Mouse (Mus musculus) lung, postnatal 0 days (tissue): ENCODE measurements around the gene Hpse. TPM values are rescaled to one million over a fixed set of nuclear protein-coding genes. Genes with fewer than 3 reads are reported as not detected.

ENCODE experiments used
- ATAC-seq: fragments of 200-750 bp; cut with Nextera tagmentation; 2 replicates; pipeline ENCODE4 v1.8.0; 2017; ENCODE audit warnings: moderate library complexity
- DNase-seq: peaks from one replicate; pipeline ENCODE4 v3.0.0-alpha.2; 2016; ENCODE audit warnings: low spot score
- H3K27ac ChIP-seq: fragments of 300-500 bp; sonication (generic); 2 replicates; pipeline ENCODE4 v1.5.1; 2014; ENCODE audit warnings: antibody characterized with exemption, mild to moderate bottlenecking, low read length, mixed read lengths
- H3K27me3 ChIP-seq: fragments of 300-500 bp; sonication (generic); replicated peaks from 2 replicates; pipeline ENCODE4 v1.6.1; 2014; ENCODE audit warnings: low read length, mixed read lengths; ENCODE audit not compliant: insufficient read depth
- H3K36me3 ChIP-seq: fragments of 300-500 bp; sonication (generic); 2 replicates; pipeline ENCODE4 v1.6.1; 2014; ENCODE audit warnings: low read length, mixed read lengths; ENCODE audit not compliant: insufficient read depth
- H3K4me1 ChIP-seq: fragments of 300-500 bp; sonication (generic); 2 replicates; pipeline ENCODE4 v1.6.1; 2014; ENCODE audit warnings: antibody characterized with exemption, low read depth, low read length, mixed read lengths; ENCODE audit not compliant: insufficient read depth
- H3K4me2 ChIP-seq: fragments of 300-500 bp; sonication (generic); replicated peaks from 2 replicates; pipeline ENCODE4 v1.6.1; 2014; ENCODE audit warnings: low read depth, mild to moderate bottlenecking, low read length, moderate library complexity, mixed read lengths
- H3K4me3 ChIP-seq: fragments of 300-500 bp; sonication (generic); 2 replicates; pipeline ENCODE4 v1.5.1; 2014; ENCODE audit warnings: low read depth, low read length
- H3K9ac ChIP-seq: fragments of 300-500 bp; sonication (generic); replicated peaks from 2 replicates; pipeline ENCODE4 v1.6.1; 2014; ENCODE audit warnings: low read depth, mild to moderate bottlenecking
- H3K9me3 ChIP-seq: fragments of 300-500 bp; sonication (generic); 2 replicates; pipeline ENCODE4 v1.6.1; 2016; ENCODE audit warnings: low read length, mixed read lengths
- CTCF ChIP-seq: IDR thresholded peaks from 2 replicates; pipeline ENCODE4 v1.5.1; 2016; ENCODE audit warnings: antibody characterized with exemption, mild to moderate bottlenecking
- EP300 ChIP-seq: IDR thresholded peaks from 2 replicates; pipeline ENCODE4 v1.6.1; 2016; ENCODE audit warnings: antibody characterized with exemption, mild to moderate bottlenecking, control low read depth
- WGBS: fragments of 180-500 bp; shearing (Covaris S2); extraction: QIAGEN DNeasy Blood & Tissue Kit; methylation state at CpG from one replicate; pipeline ENCODE4 v1.1.7; 2014; 5-methylcytosine and 5-hydroxymethylcytosine counted together
- polyA plus RNA-seq: library from polyadenylated mRNA; unstranded; fragments of >200 nt; fragmentation: Nextera tagmentation; extraction: Ambion mirVana; gene quantifications from 2 replicates; pipeline ENCODE4 v1.2.1, GENCODE M21; 2015

The Hpse gene
- polyA plus RNA-seq, 1 experiment from 2014 or later = 3.0 TPM

- no peak overlapping the region for H3K27ac ChIP-seq
- 60% methylated on average over 4 of the region's 4 CpGs for whole genome bisulfite sequencing
Measured at GRCm38 (mm10) chr5:100751655-100752054, 32.1 kb upstream of the Hpse start.

GRCm38 (mm10) chr5:100750617-100751255, 31.2 kb upstream of the Hpse start:
- WGBS = 73% methylated on average over 10 of the region's 10 CpGs
- Histone ChIP-seq H3K4me2 (no peak overlapping the region), H3K9me3 (no peaks in the 10 kb centered on the region), H3K27ac (no peak overlapping the region), H3K27me3 (no peaks in the 10 kb centered on the region), H3K4me3 (no peak overlapping the region), H3K36me3 (no peaks in the 10 kb centered on the region), H3K9ac (no peak overlapping the region), H3K4me1 (no peaks in the 10 kb centered on the region)
- TF ChIP-seq EP300 (no peak), CTCF (no peak)
- peak; percentile 19 for DNase-seq
- no peak for ATAC-seq

More at GRCm38 (mm10) chr5:100751655-100752054, 32.1 kb upstream of the Hpse start:
- no peak for TF ChIP-seq EP300
- no peak for TF ChIP-seq CTCF
- no peak for DNase-seq
- Histone ChIP-seq H3K4me3 (no peak overlapping the region), H3K27me3 (no peaks in the 10 kb centered on the region), H3K9me3 (no peaks in the 10 kb centered on the region), H3K4me2 (no peak overlapping the region), H3K9ac (no peak overlapping the region), H3K36me3 (no peaks in the 10 kb centered on the region), H3K4me1 (no peaks in the 10 kb centered on the region)
- ATAC-seq = no peak

GRCm38 (mm10) chr5:100738802-100739201, 19.3 kb upstream of the Hpse start:
- Histone ChIP-seq H3K4me3 (no peak overlapping the region), H3K9me3 (no peaks in the 10 kb centered on the region), H3K4me2 (no peak overlapping the region), H3K36me3 (no peaks in the 10 kb centered on the region), H3K27ac (no peak overlapping the region), H3K4me1 (no peaks in the 10 kb centered on the region), H3K9ac (no peak overlapping the region), H3K27me3 (no peaks in the 10 kb centered on the region)
- ATAC-seq (no peak), DNase-seq (no peak)
- WGBS = 86% methylated on average over 8 of the region's 8 CpGs
- no peak for TF ChIP-seq CTCF
- no peak for TF ChIP-seq EP300

GRCm38 (mm10) chr5:100736919-100737318, 17.4 kb upstream of the Hpse start:
- Histone ChIP-seq H3K4me3 (no peak overlapping the region), H3K9me3 (no peaks in the 10 kb centered on the region), H3K27ac (no peak overlapping the region), H3K9ac (no peak overlapping the region), H3K4me2 (no peak overlapping the region), H3K36me3 (no peaks in the 10 kb centered on the region), H3K4me1 (no peaks in the 10 kb centered on the region), H3K27me3 (no peaks in the 10 kb centered on the region)
- ATAC-seq = no peak
- DNase-seq = no peak
- TF ChIP-seq EP300 (no peak), CTCF (no peak)
- WGBS = 74% methylated on average over 8 of the region's 8 CpGs

GRCm38 (mm10) chr5:100734535-100734934, 15.0 kb upstream of the Hpse start:
- no peaks in the 10 kb centered on the region for H3K36me3 ChIP-seq
- no peak overlapping the region for H3K9ac ChIP-seq
- no peaks in the 10 kb centered on the region for H3K9me3 ChIP-seq
- H3K27ac ChIP-seq = no peak overlapping the region
- no peak for ATAC-seq
- 66% methylated on average over 4 of the region's 4 CpGs for WGBS
- no peak for DNase-seq
- no peaks in the 10 kb centered on the region for H3K4me1 ChIP-seq
- no peak overlapping the region for H3K4me2 ChIP-seq
- H3K27me3 ChIP-seq = no peaks in the 10 kb centered on the region
- TF ChIP-seq CTCF (no peak), EP300 (no peak)
- H3K4me3 ChIP-seq = no peak overlapping the region

- Histone ChIP-seq H3K4me2 (no peak overlapping the region), H3K4me3 (no peak overlapping the region), H3K9ac (no peak overlapping the region), H3K4me1 (no peaks in the 10 kb centered on the region), H3K27me3 (no peaks in the 10 kb centered on the region), H3K9me3 (no peaks in the 10 kb centered on the region), H3K36me3 (no peaks in the 10 kb centered on the region), H3K27ac (no peak overlapping the region)
- ATAC-seq (no peak), DNase-seq (no peak)
- TF ChIP-seq CTCF (no peak), EP300 (no peak)
- WGBS = 68% methylated on average over 13 of the region's 13 CpGs
Measured at GRCm38 (mm10) chr5:100728757-100729156, 9.2 kb upstream of the Hpse start.

GRCm38 (mm10) chr5:100726001-100726400, 6.5 kb upstream of the Hpse start:
- DNase-seq = no peak
- Histone ChIP-seq H3K9ac (no peak overlapping the region), H3K36me3 (no peaks in the 10 kb centered on the region), H3K4me3 (no peak overlapping the region), H3K4me2 (no peak overlapping the region), H3K9me3 (no peaks in the 10 kb centered on the region), H3K27ac (no peak overlapping the region), H3K4me1 (no peaks in the 10 kb centered on the region), H3K27me3 (no peaks in the 10 kb centered on the region)
- TF ChIP-seq EP300 (no peak), CTCF (no peak)
- WGBS = 68% methylated on average over 4 of the region's 4 CpGs
- ATAC-seq = no peak
